ENCODE assay signal across 14 mouse cellular contexts in the genomic region with DNA sequence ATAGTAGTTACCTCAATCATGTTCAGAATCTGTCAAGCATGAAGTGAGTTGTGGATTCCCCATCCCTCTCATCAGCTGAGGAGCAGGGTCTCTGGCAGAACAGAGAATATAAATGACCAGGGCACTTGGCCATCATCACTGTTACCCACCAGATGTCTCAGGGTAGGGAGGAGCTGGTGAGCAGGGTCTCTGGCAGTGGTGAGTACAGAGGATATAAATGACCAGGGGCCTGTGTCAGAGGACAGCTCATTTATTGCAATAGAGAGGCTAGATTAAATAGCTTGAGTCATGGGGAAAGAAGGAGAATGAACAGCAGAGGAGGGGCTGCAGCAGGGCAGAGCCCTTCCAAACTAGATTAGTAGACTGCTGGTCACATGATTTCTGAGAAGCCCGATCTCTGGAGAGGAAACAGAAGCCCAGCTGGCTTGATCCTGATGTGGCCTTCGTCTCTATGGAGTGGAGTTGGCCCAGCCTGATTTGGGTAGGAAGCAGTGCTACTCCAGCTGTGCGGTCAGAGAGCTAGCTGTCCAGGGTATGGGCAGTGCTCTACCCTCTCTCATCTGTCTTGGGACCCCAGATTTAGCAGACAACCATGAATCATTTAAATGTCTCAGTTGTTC.
DNase-seq lines count a peak whose midpoint lies in the region; ATAC-seq lines count a peak whose summit lies in the region.
"Had no signal": no experiment of that assay in that cellular context is flagged by ENCODE, and none has a peak within 500 bp of the region (broad histone marks: within the 10 kb centered on the region; RNA-seq: fewer than 3 reads in every experiment).

No protein-coding gene starts in this region.

- DNase-seq in embryo, embryonic 10 days (ENCODE audit: low spot score) = peak; percentile 4
- DNase-seq in embryo, embryonic 9.5 days (ENCODE audit: extremely low spot score) = no peak
- no peak for DNase-seq in midbrain, embryonic 11.5 days (ENCODE audit: low spot score, missing footprints)
- no peak for DNase-seq in midbrain, embryonic 14.5 days
- peak; percentile 13 for DNase-seq in retina, embryonic 14.5 days (ENCODE audit: low spot score)
- no peak for DNase-seq in urinary bladder, postnatal 36 days (ENCODE audit: low spot score in 2 of 2)
- DNase-seq: B cell, adult 2 months; cerebellum, postnatal 36 days; kidney, postnatal 14 days; right cerebral cortex, adult 18-20 months had no signal

- 0 out of 2 replicates have a peak, but pooled peaks have one; percentile 34 for ATAC-seq in intestine, embryonic 15.5 days
- no peak for ATAC-seq in intestine, embryonic 16.5 days
- ATAC-seq in midbrain, embryonic 11.5 days (ENCODE audit: low FRiP score) = peak; percentile 70
- ATAC-seq in midbrain, embryonic 14.5 days (ENCODE audit: low FRiP score, low TSS enrichment) = no peak

- no peaks in the 10 kb centered on the region for H3K4me1 ChIP-seq in intestine, embryonic 15.5 days (replicated peaks)
- H3K4me1 ChIP-seq in intestine, embryonic 16.5 days (ENCODE audit: control insufficient read depth, insufficient read depth, low read length) = no peaks in the 10 kb centered on the region
- no peaks in the 10 kb centered on the region for H3K4me1 ChIP-seq in midbrain, embryonic 11.5 days (ENCODE audit: control insufficient read depth, insufficient read depth, low read length)
- no peaks in the 10 kb centered on the region for H3K4me1 ChIP-seq in midbrain, embryonic 14.5 days (ENCODE audit: control insufficient read depth, insufficient read depth, low read length)

- no peaks in the 10 kb centered on the region for H3K27me3 ChIP-seq in intestine, embryonic 15.5 days (replicated peaks)
- H3K27me3 ChIP-seq in intestine, embryonic 16.5 days (replicated peaks; ENCODE audit: control insufficient read depth, insufficient read depth, low read length) = no peaks in the 10 kb centered on the region
- H3K27me3 ChIP-seq in midbrain, embryonic 11.5 days (ENCODE audit: control insufficient read depth, insufficient read depth, low read length) = no peaks in the 10 kb centered on the region
- H3K27me3 ChIP-seq in midbrain, embryonic 14.5 days (ENCODE audit: control insufficient read depth, insufficient read depth, low read length) = no peaks in the 10 kb centered on the region

- no peak overlapping the region for H3K9ac ChIP-seq in intestine, embryonic 15.5 days
- no peak overlapping the region for H3K9ac ChIP-seq in intestine, embryonic 16.5 days (ENCODE audit: low read depth, low read length)
- no peak overlapping the region for H3K9ac ChIP-seq in midbrain, embryonic 11.5 days (ENCODE audit: low read length)
- no peak overlapping the region for H3K9ac ChIP-seq in midbrain, embryonic 14.5 days (replicated peaks; ENCODE audit: low read length)

- H3K4me2 ChIP-seq in intestine, embryonic 15.5 days (replicated peaks) = no peak overlapping the region
- no peak overlapping the region for H3K4me2 ChIP-seq in intestine, embryonic 16.5 days (ENCODE audit: low read depth, low read length)
- no peak overlapping the region for H3K4me2 ChIP-seq in midbrain, embryonic 11.5 days
- H3K4me2 ChIP-seq in midbrain, embryonic 14.5 days (ENCODE audit: low read length) = no peak overlapping the region

- no peak overlapping the region for H3K27ac ChIP-seq in intestine, embryonic 15.5 days
- no peak overlapping the region for H3K27ac ChIP-seq in intestine, embryonic 16.5 days (ENCODE audit: low read length)
- H3K27ac ChIP-seq in midbrain, embryonic 11.5 days (ENCODE audit: low read depth, low read length) = no peak overlapping the region
- H3K27ac ChIP-seq in midbrain, embryonic 14.5 days (replicated peaks; ENCODE audit: low read depth, low read length) = no peak overlapping the region

- no peaks in the 10 kb centered on the region for H3K36me3 ChIP-seq in intestine, embryonic 15.5 days
- no peaks in the 10 kb centered on the region for H3K36me3 ChIP-seq in intestine, embryonic 16.5 days (ENCODE audit: control insufficient read depth, insufficient read depth, low read length)
- no peaks in the 10 kb centered on the region for H3K36me3 ChIP-seq in midbrain, embryonic 11.5 days (ENCODE audit: control insufficient read depth, insufficient read depth, low read length)
- H3K36me3 ChIP-seq in midbrain, embryonic 14.5 days (ENCODE audit: control insufficient read depth, insufficient read depth, low read length) = no peaks in the 10 kb centered on the region
- H3K36me3 ChIP-seq: G1E had no signal

- WGBS in intestine, embryonic 15.5 days = 57% methylated on average over 3 of the region's 3 CpGs
- WGBS in intestine, embryonic 16.5 days = 56% methylated on average over 3 of the region's 3 CpGs
- WGBS in midbrain, embryonic 11.5 days = 56% methylated on average over 3 of the region's 3 CpGs
- 58% methylated on average over 3 of the region's 3 CpGs for WGBS in midbrain, embryonic 14.5 days

- H3K4me3 ChIP-seq in intestine, embryonic 15.5 days (replicated peaks) = no peak overlapping the region
- no peak overlapping the region for H3K4me3 ChIP-seq in intestine, embryonic 16.5 days (ENCODE audit: low read length)
- H3K4me3 ChIP-seq in midbrain, embryonic 11.5 days (ENCODE audit: low read depth, low read length) = no peak overlapping the region
- no peak overlapping the region for H3K4me3 ChIP-seq in midbrain, embryonic 14.5 days (replicated peaks; ENCODE audit: low read depth, low read length)
- H3K4me3 ChIP-seq: myocyte had no signal

- H3K9me3 ChIP-seq in intestine, embryonic 15.5 days = no peaks in the 10 kb centered on the region
- H3K9me3 ChIP-seq in intestine, embryonic 16.5 days (ENCODE audit: control insufficient read depth, low read length) = no peaks in the 10 kb centered on the region
- no peaks in the 10 kb centered on the region for H3K9me3 ChIP-seq in midbrain, embryonic 11.5 days (ENCODE audit: control insufficient read depth, low read length)
- H3K9me3 ChIP-seq in midbrain, embryonic 14.5 days (ENCODE audit: control insufficient read depth, low read length) = no peaks in the 10 kb centered on the region

Comparison
In these comparisons a context has a peak if more than half of its experiments do, and no peak if none do; other contexts are left out.
1. DNase-seq: peak in embryo, embryonic 10 days (single experiment) and retina, embryonic 14.5 days (single experiment); none in embryo, embryonic 9.5 days (single experiment), midbrain, embryonic 11.5 days (single experiment), midbrain, embryonic 14.5 days (single experiment) and urinary bladder, postnatal 36 days (0 of 2).
2. ATAC-seq: peak in intestine, embryonic 15.5 days (single experiment) and midbrain, embryonic 11.5 days (single experiment); none in intestine, embryonic 16.5 days (single experiment) and midbrain, embryonic 14.5 days (single experiment).